Mouse (Mus musculus): ENCODE results near the gene Rab10. TPM values are rescaled to one million over a fixed set of nuclear protein-coding genes. Genes with fewer than 3 reads are reported as not detected.

Gene Rab10
- polyA plus RNA-seq, 2 experiments: 28.7 to 42.1 TPM

GRCm38 (mm10) chr12:3316937-3317336 is 7.2 kb upstream of the Rab10 start:
- no peak for ATAC-seq (ENCODE audit: insufficient read depth)

GRCm38 (mm10) chr12:3316083-3316482 is 6.3 kb upstream of the Rab10 start:
- Histone ChIP-seq H3K9me3 (ENCODE audit: control insufficient read depth, low read length) (no peaks in the 10 kb centered on the region), H3K4me1 (replicated peaks; ENCODE audit: control insufficient read depth in 2 of 2, insufficient read depth in 2 of 2, low read length in 1 of 2) (no peaks in the 10 kb centered on the region), H3K36me3 (replicated peaks; ENCODE audit: control insufficient read depth, insufficient read depth, low read depth) (no peaks in the 10 kb centered on the region), H3K4me3 (ENCODE audit: insufficient read depth in 1 of 2, low read depth in 2 of 2, low read length in 2 of 2) (no peak overlapping the region), H3K27me3 (ENCODE audit: control insufficient read depth, insufficient read depth, low read length) (no peaks in the 10 kb centered on the region), H3K4me2 (ENCODE audit: low read depth) (no peak overlapping the region), H3K9ac (replicated peaks) (no peak overlapping the region), H3K27ac (no peak overlapping the region)
- no peak for DNase-seq (ENCODE audit: low read depth in 3 of 3, low spot score in 3 of 3)
- no peak for TF ChIP-seq EP300 (IDR thresholded peaks at IDR 0.05; ENCODE audit: low read depth)
- TF ChIP-seq CTCF (IDR thresholded peaks at IDR 0.05; ENCODE audit: low read depth): no peak
- WGBS (ENCODE audit: insufficient replicate concordance): 50% methylated on average over 2 of the region's 2 CpGs
- ATAC-seq (ENCODE audit: insufficient read depth): no peak

More at GRCm38 (mm10) chr12:3316937-3317336, 7.2 kb upstream of the Rab10 start:
- H3K9me3 ChIP-seq (ENCODE audit: control insufficient read depth, low read length): no peaks in the 10 kb centered on the region
- H3K4me2 ChIP-seq (ENCODE audit: low read depth): no peak overlapping the region
- H3K27me3 ChIP-seq (ENCODE audit: control insufficient read depth, insufficient read depth, low read length): no peaks in the 10 kb centered on the region
- no peaks in the 10 kb centered on the region for H3K36me3 ChIP-seq (replicated peaks; ENCODE audit: control insufficient read depth, insufficient read depth, low read depth)
- H3K4me1 ChIP-seq (replicated peaks; ENCODE audit: control insufficient read depth in 2 of 2, insufficient read depth in 2 of 2, low read length in 1 of 2): no peaks in the 10 kb centered on the region
- no peak for DNase-seq (ENCODE audit: low read depth in 3 of 3, low spot score in 3 of 3)
- H3K27ac ChIP-seq: no peak overlapping the region
- no peak overlapping the region for H3K9ac ChIP-seq (replicated peaks)
- H3K4me3 ChIP-seq (ENCODE audit: insufficient read depth in 1 of 2, low read depth in 2 of 2, low read length in 2 of 2): no peak overlapping the region
- TF ChIP-seq EP300 (IDR thresholded peaks at IDR 0.05; ENCODE audit: low read depth) (no peak), CTCF (IDR thresholded peaks at IDR 0.05; ENCODE audit: low read depth) (no peak)
- WGBS (ENCODE audit: insufficient replicate concordance): 66% methylated on average over 3 of the region's 3 CpGs

- ATAC-seq (ENCODE audit: insufficient read depth) (no peak), DNase-seq (ENCODE audit: low read depth in 3 of 3, low spot score in 3 of 3) (no peak)
- H3K9me3 ChIP-seq (ENCODE audit: control insufficient read depth, low read length): no peaks in the 10 kb centered on the region
- no peak overlapping the region for H3K9ac ChIP-seq (replicated peaks)
- H3K4me2 ChIP-seq (ENCODE audit: low read depth): no peak overlapping the region
- whole genome bisulfite sequencing (ENCODE audit: insufficient replicate concordance): 63% methylated on average over 3 of the region's 3 CpGs
- H3K4me3 ChIP-seq (ENCODE audit: insufficient read depth in 1 of 2, low read depth in 2 of 2, low read length in 2 of 2): no peak overlapping the region
- peaks cover 0 to 3% of the 10 kb centered on the region in 2 experiments; a peak in 2 of 4 replicates for H3K4me1 ChIP-seq (replicated peaks; ENCODE audit: control insufficient read depth in 2 of 2, insufficient read depth in 2 of 2, low read length in 1 of 2)
- H3K36me3 ChIP-seq (replicated peaks; ENCODE audit: control insufficient read depth, insufficient read depth, low read depth): no peaks in the 10 kb centered on the region
- no peak for TF ChIP-seq EP300 (IDR thresholded peaks at IDR 0.05; ENCODE audit: low read depth)
- TF ChIP-seq CTCF (IDR thresholded peaks at IDR 0.05; ENCODE audit: low read depth): no peak
- no peak overlapping the region for H3K27ac ChIP-seq
- no peaks in the 10 kb centered on the region for H3K27me3 ChIP-seq (ENCODE audit: control insufficient read depth, insufficient read depth, low read length)
Measured at GRCm38 (mm10) chr12:3312886-3313285, 3.1 kb upstream of the Rab10 start.

GRCm38 (mm10) chr12:3310321-3310692 is 538 bp upstream of the Rab10 start:
- H3K27ac ChIP-seq: peak overlapping the region; percentile 60
- 0 out of 2 replicates have a peak, but pooled peaks cover 3% of the 10 kb centered on the region for H3K36me3 ChIP-seq (replicated peaks; ENCODE audit: control insufficient read depth, insufficient read depth, low read depth)
- peaks cover 9% of the 10 kb centered on the region in 2 experiments for H3K4me1 ChIP-seq (replicated peaks; ENCODE audit: control insufficient read depth in 2 of 2, insufficient read depth in 2 of 2, low read length in 1 of 2)
- 3% methylated on average over 15 of the region's 15 CpGs for WGBS (ENCODE audit: insufficient replicate concordance)
- peak; percentile 29; the same call in 1 of the 2 replicates for ATAC-seq (ENCODE audit: insufficient read depth)
- no peaks in the 10 kb centered on the region for H3K27me3 ChIP-seq (ENCODE audit: control insufficient read depth, insufficient read depth, low read length)
- TF ChIP-seq CTCF (IDR thresholded peaks at IDR 0.05; ENCODE audit: low read depth) (no peak), EP300 (IDR thresholded peaks at IDR 0.05; ENCODE audit: low read depth) (no peak)
- peak overlapping the region; percentile 78 for H3K9ac ChIP-seq (replicated peaks)
- no peaks in the 10 kb centered on the region for H3K9me3 ChIP-seq (ENCODE audit: control insufficient read depth, low read length)
- H3K4me3 ChIP-seq (ENCODE audit: insufficient read depth in 1 of 2, low read depth in 2 of 2, low read length in 2 of 2): peak overlapping the region; percentile 74 to 89
- peak overlapping the region; percentile 83 for H3K4me2 ChIP-seq (ENCODE audit: low read depth)
- no peak for DNase-seq (ENCODE audit: low read depth in 3 of 3, low spot score in 3 of 3)

GRCm38 (mm10) chr12:3308541-3309241 is 1.1 kb downstream of the Rab10 start:
- peak overlapping the region; percentile 70 for H3K4me2 ChIP-seq (ENCODE audit: low read depth)
- 0 out of 2 replicates have a peak, but pooled peaks cover 3% of the 10 kb centered on the region for H3K36me3 ChIP-seq (replicated peaks; ENCODE audit: control insufficient read depth, insufficient read depth, low read depth)
- peak overlapping the region; percentile 89 to 100 for H3K4me3 ChIP-seq (ENCODE audit: insufficient read depth in 1 of 2, low read depth in 2 of 2, low read length in 2 of 2)
- H3K27me3 ChIP-seq (ENCODE audit: control insufficient read depth, insufficient read depth, low read length): no peaks in the 10 kb centered on the region
- ATAC-seq (ENCODE audit: insufficient read depth) (no peak), DNase-seq (ENCODE audit: low read depth in 3 of 3, low spot score in 3 of 3) (peak in 1 of 3 experiments; percentile 50)
- H3K27ac ChIP-seq: peak overlapping the region; percentile 88
- WGBS (ENCODE audit: insufficient replicate concordance): 1% methylated on average over 19 of the region's 19 CpGs
- TF ChIP-seq CTCF (IDR thresholded peaks at IDR 0.05; ENCODE audit: low read depth): no peak
- no peak for TF ChIP-seq EP300 (IDR thresholded peaks at IDR 0.05; ENCODE audit: low read depth)
- H3K4me1 ChIP-seq (replicated peaks; ENCODE audit: control insufficient read depth in 2 of 2, insufficient read depth in 2 of 2, low read length in 1 of 2): peaks cover 9 to 14% of the 10 kb centered on the region in 2 experiments
- no peaks in the 10 kb centered on the region for H3K9me3 ChIP-seq (ENCODE audit: control insufficient read depth, low read length)
- H3K9ac ChIP-seq (replicated peaks): peak overlapping the region; percentile 92
